Mouse (Mus musculus) urinary bladder, postnatal 25 days (tissue): ENCODE measurements around the gene Gngt2.
"Not testable (repeated sequence)": the region's sequence is repeated elsewhere in the genome, so short reads cannot be mapped to it uniquely, and the experiment has no call there.

Experiments
- DNase-seq: peaks from one replicate; pipeline ENCODE4 v3.0.0; 2022; ENCODE audit warnings: low spot score

Gene Gngt2

GRCm38 (mm10) chr11:95840694-95841497 is 3.9 kb downstream of the Gngt2 start:
- DNase-seq, result no peak

GRCm38 (mm10) chr11:95841498-95841830 is 4.4 kb downstream of the Gngt2 start:
- DNase-seq, result no peak

- DNase-seq, result no peak
These were observed 5.2 kb downstream of the Gngt2 start, which contains the start of gene Abi3 for GRCm38 (mm10) chr11:95842074-95842681. Gene Abi3, minus strand, starts transcription at chr11:95842476.

- no peak for DNase-seq
These were observed 5.9 kb downstream of the Gngt2 start for GRCm38 (mm10) chr11:95842953-95843352.

GRCm38 (mm10) chr11:95843421-95843950 is 6.5 kb downstream of the Gngt2 start:
- no peak for DNase-seq

GRCm38 (mm10) chr11:95844935-95845334 is 7.9 kb downstream of the Gngt2 start:
- no peak for DNase-seq

- DNase-seq, result no peak
These were observed 13.9 kb downstream of the Gngt2 start for GRCm38 (mm10) chr11:95850898-95851297.

- peak; percentile 62 for DNase-seq
These were observed 16.7 kb downstream of the Gngt2 start for GRCm38 (mm10) chr11:95853684-95854083.

- no peak for DNase-seq
These were observed 20.3 kb downstream of the Gngt2 start for GRCm38 (mm10) chr11:95857306-95857705.

GRCm38 (mm10) chr11:95857716-95858527 is 20.9 kb downstream of the Gngt2 start:
- DNase-seq, result no peak

GRCm38 (mm10) chr11:95858528-95859467 is 21.8 kb downstream of the Gngt2 start:
- DNase-seq, result peak; percentile 98

GRCm38 (mm10) chr11:95859468-95859855 is 22.4 kb downstream of the Gngt2 start:
- DNase-seq, result peak; percentile 66

GRCm38 (mm10) chr11:95860071-95860490 is 23.1 kb downstream of the Gngt2 start:
- no peak for DNase-seq

GRCm38 (mm10) chr11:95861397-95861796 is 24.4 kb downstream of the Gngt2 start:
- DNase-seq, result no peak

- DNase-seq, result no peak
These were observed 32.4 kb downstream of the Gngt2 start for GRCm38 (mm10) chr11:95869442-95869841.

GRCm38 (mm10) chr11:95869918-95870470 is 33.0 kb downstream of the Gngt2 start:
- no peak for DNase-seq

GRCm38 (mm10) chr11:95875804-95876203 is 38.8 kb downstream of the Gngt2 start:
- no peak for DNase-seq

- peak; percentile 60 for DNase-seq
These were observed 39.3 kb downstream of the Gngt2 start for GRCm38 (mm10) chr11:95876296-95876695.

GRCm38 (mm10) chr11:95879861-95880260 is 42.8 kb downstream of the Gngt2 start:
- DNase-seq, result not testable (repeated sequence)

- DNase-seq, result no peak
These were observed 53.5 kb downstream of the Gngt2 start for GRCm38 (mm10) chr11:95890462-95891051.
